Mouse (Mus musculus): ENCODE data around the gene Lrrc43. TPM values are rescaled to one million over a fixed set of nuclear protein-coding genes. Genes with fewer than 3 reads are reported as not detected.
"Not testable (repeated sequence)": the region's sequence is repeated elsewhere in the genome, so short reads cannot be mapped to it uniquely, and the experiment has no call there.

Lrrc43 gene
- polyA plus RNA-seq, 1 experiment from 2014 or later = 2.5 TPM

DNA sequence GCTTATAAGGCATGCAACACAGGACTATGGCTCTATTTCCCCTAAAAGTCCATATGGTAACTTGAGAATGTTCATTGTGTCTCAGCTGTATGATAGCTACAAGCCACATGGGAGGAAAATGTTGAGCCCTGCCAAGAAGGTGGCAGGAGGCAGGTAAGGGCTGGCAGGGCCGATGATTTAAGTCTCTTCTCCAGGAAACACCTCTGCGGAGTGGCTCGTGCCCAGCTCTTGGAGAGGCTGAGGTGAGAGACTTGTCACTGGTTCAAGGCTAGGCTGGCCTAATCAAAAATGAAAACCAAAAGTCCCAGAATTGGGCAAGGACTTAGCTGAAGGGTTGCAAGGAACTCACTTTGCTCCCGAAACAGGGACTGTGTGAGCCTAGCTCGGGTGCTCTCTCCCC is 21.1 kb downstream of the Lrrc43 start, which contains the start of gene B3gnt4:
B3gnt4 (plus strand) TSS at position 301 of the 400 bp plus-strand sequence.
- 0 out of 2 replicates have a peak, but pooled peaks cover 3% of the 10 kb centered on the region for H3K4me1 ChIP-seq (ENCODE audit: insufficient read depth, low read depth, low read length)
- H3K27me3 ChIP-seq (replicated peaks; ENCODE audit: insufficient read depth, low read length) = peaks cover 2% of the 10 kb centered on the region; the same call in 1 of the 2 replicates
- H3K9ac ChIP-seq (replicated peaks; ENCODE audit: low read depth) = no peak within 1 kb of the TSS
- TF ChIP-seq EP300 (IDR thresholded peaks at IDR 0.05) = no peak
- no peak for TF ChIP-seq CTCF (IDR thresholded peaks at IDR 0.05)
- no peak within 1 kb of the TSS for H3K4me3 ChIP-seq (ENCODE audit: low read depth, low read length)
- no peaks in the 10 kb centered on the region for H3K36me3 ChIP-seq (ENCODE audit: insufficient read depth, low read length)
- DNase-seq (ENCODE audit: low spot score) = no peak
- H3K9me3 ChIP-seq (ENCODE audit: low read length) = no peaks in the 10 kb centered on the region
- 85% methylated on average over 5 of the region's 5 CpGs for WGBS
- no peak within 1 kb of the TSS for H3K27ac ChIP-seq (ENCODE audit: low read length)
- no peak within 1 kb of the TSS for H3K4me2 ChIP-seq (replicated peaks; ENCODE audit: low read depth, low read length)
- ATAC-seq = no peak

DNA sequence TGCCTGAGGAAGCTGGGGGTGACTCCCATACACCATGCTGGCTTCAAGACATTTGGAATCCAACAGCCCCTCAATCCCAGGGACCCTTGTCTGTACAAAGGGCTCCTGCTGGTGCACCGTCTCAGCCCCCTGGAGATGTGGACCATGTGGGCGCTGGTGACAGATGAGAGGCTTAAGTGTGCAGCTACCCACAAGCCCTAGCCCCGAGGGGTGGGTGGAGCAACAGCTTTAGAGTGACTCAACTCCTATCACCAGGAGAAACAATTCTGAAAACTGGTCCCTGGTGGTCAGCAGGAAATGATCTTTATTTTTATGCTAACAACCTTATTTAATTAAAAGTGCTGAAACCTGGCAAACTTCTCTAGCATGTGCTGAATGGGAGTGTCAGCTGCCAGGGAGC is 22.3 kb downstream of the Lrrc43 start:
- not testable (repeated sequence) for H3K9me3 ChIP-seq (ENCODE audit: low read length); H3K27me3 ChIP-seq (replicated peaks; ENCODE audit: insufficient read depth, low read length); H3K9ac ChIP-seq (replicated peaks; ENCODE audit: low read depth); H3K4me1 ChIP-seq (ENCODE audit: insufficient read depth, low read depth, low read length); H3K27ac ChIP-seq (ENCODE audit: low read length); H3K4me2 ChIP-seq (replicated peaks; ENCODE audit: low read depth, low read length); ATAC-seq; H3K4me3 ChIP-seq (ENCODE audit: low read depth, low read length); DNase-seq (ENCODE audit: low spot score)
- WGBS = 85% methylated on average over 3 of the region's 3 CpGs
- H3K36me3 ChIP-seq (ENCODE audit: insufficient read depth, low read length) = 0 out of 2 replicates have a peak, but pooled peaks cover 11% of the 10 kb centered on the region

DNA sequence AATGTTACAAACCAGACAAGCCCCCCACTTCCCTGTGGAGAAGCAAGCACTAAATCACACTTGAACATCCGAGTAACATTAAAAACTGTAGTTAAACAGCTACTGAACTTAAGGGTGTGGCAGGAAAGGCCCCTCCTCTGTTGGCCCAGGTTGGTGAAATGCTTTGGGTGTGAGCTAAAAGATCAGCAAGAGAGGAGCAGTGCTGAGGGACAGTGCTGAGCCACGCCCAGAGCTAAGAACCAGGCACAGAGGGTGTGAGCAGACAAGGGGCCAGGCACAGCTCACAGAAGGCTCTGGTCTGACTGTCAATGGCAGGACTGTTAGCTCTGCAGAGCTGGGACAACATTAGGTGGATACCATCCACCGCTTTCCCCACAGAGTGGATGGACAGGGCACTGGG is 23.0 kb downstream of the Lrrc43 start:
- ATAC-seq = no peak
- 65% methylated on average over 3 of the region's 3 CpGs for WGBS
- 0 out of 2 replicates have a peak, but pooled peaks cover 17% of the 10 kb centered on the region for H3K36me3 ChIP-seq (ENCODE audit: insufficient read depth, low read length)

DNA sequence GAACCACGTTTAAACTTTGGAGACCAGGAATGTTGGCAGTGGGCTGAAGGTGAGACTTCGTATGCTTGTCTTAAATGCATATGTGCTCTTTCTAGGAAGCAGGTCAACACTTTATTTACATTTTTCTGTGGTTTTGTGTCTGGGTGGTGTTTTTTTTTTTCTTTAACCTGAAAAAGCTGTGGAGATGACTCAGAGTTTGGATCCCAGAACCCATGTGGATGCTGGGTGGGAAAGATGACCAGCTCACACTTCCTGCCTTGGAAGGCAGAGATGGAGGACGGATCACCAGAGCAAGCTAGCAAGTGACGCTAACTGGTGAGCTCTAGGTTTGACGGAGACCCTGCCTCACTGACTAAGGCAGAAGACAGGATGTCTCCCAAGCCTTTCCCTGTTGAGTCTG is 25.8 kb downstream of the Lrrc43 start:
- no peaks in the 10 kb centered on the region for H3K9me3 ChIP-seq (ENCODE audit: low read length)
- no peak overlapping the region for H3K4me2 ChIP-seq (replicated peaks; ENCODE audit: low read depth, low read length)
- DNase-seq (ENCODE audit: low spot score) = no peak
- no peak overlapping the region for H3K4me3 ChIP-seq (ENCODE audit: low read depth, low read length)
- ATAC-seq = no peak
- H3K4me1 ChIP-seq (ENCODE audit: insufficient read depth, low read depth, low read length) = no peaks in the 10 kb centered on the region
- TF ChIP-seq CTCF (IDR thresholded peaks at IDR 0.05) (no peak), EP300 (IDR thresholded peaks at IDR 0.05) (no peak)
- no peak overlapping the region for H3K9ac ChIP-seq (replicated peaks; ENCODE audit: low read depth)
- WGBS = 84% methylated on average over 5 of the region's 5 CpGs
- no peaks in the 10 kb centered on the region for H3K27me3 ChIP-seq (replicated peaks; ENCODE audit: insufficient read depth, low read length)
- H3K27ac ChIP-seq (ENCODE audit: low read length) = no peak overlapping the region
- H3K36me3 ChIP-seq (ENCODE audit: insufficient read depth, low read length) = peaks cover 26% of the 10 kb centered on the region; the same call in 1 of the 2 replicates

More for the DNA sequence above, 23.0 kb downstream of the Lrrc43 start:
- TF ChIP-seq CTCF (IDR thresholded peaks at IDR 0.05) (no peak), EP300 (IDR thresholded peaks at IDR 0.05) (no peak)
- no peak overlapping the region for H3K9ac ChIP-seq (replicated peaks; ENCODE audit: low read depth)
- no peaks in the 10 kb centered on the region for H3K9me3 ChIP-seq (ENCODE audit: low read length)
- no peak overlapping the region for H3K4me3 ChIP-seq (ENCODE audit: low read depth, low read length)
- H3K4me1 ChIP-seq (ENCODE audit: insufficient read depth, low read depth, low read length) = 0 out of 2 replicates have a peak, but pooled peaks cover 3% of the 10 kb centered on the region
- peaks cover 2% of the 10 kb centered on the region; the same call in 1 of the 2 replicates for H3K27me3 ChIP-seq (replicated peaks; ENCODE audit: insufficient read depth, low read length)
- H3K4me2 ChIP-seq (replicated peaks; ENCODE audit: low read depth, low read length) = no peak overlapping the region
- DNase-seq (ENCODE audit: low spot score) = no peak
- no peak overlapping the region for H3K27ac ChIP-seq (ENCODE audit: low read length)

DNA sequence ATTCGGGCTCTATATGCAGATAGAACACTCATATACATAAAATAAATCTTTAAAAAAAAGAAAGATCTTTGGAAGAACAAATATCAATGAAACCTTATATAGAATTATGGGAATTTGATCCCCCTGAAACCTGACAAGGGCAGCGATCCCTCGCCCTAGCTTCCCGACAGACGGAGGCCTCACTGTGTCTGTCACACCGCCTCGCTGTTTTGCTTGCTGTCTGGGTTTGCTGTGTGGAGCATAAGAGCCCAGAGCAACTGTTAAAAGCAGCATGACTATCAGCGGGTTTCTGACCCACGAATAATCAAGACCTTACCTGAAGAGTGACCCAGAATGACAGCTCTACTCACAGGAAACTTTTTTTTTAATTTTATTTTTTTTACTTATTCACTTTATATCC is 31.6 kb downstream of the Lrrc43 start:
- peaks cover 23% of the 10 kb centered on the region; the same call in 1 of the 2 replicates for H3K36me3 ChIP-seq (ENCODE audit: insufficient read depth, low read length)
- H3K27me3 ChIP-seq (replicated peaks; ENCODE audit: insufficient read depth, low read length) = no peaks in the 10 kb centered on the region
- H3K4me1 ChIP-seq (ENCODE audit: insufficient read depth, low read depth, low read length) = peaks cover 9% of the 10 kb centered on the region; the same call in 1 of the 2 replicates
- 87% methylated on average over 9 of the region's 9 CpGs for WGBS
- TF ChIP-seq CTCF (IDR thresholded peaks at IDR 0.05) = no peak
- no peak for TF ChIP-seq EP300 (IDR thresholded peaks at IDR 0.05)
- no peak for DNase-seq (ENCODE audit: low spot score)
- ATAC-seq = no peak
- H3K9ac ChIP-seq (replicated peaks; ENCODE audit: low read depth) = no peak overlapping the region
- no peak overlapping the region for H3K27ac ChIP-seq (ENCODE audit: low read length)
- H3K4me3 ChIP-seq (ENCODE audit: low read depth, low read length) = no peak overlapping the region
- no peaks in the 10 kb centered on the region for H3K9me3 ChIP-seq (ENCODE audit: low read length)
- no peak overlapping the region for H3K4me2 ChIP-seq (replicated peaks; ENCODE audit: low read depth, low read length)

DNA sequence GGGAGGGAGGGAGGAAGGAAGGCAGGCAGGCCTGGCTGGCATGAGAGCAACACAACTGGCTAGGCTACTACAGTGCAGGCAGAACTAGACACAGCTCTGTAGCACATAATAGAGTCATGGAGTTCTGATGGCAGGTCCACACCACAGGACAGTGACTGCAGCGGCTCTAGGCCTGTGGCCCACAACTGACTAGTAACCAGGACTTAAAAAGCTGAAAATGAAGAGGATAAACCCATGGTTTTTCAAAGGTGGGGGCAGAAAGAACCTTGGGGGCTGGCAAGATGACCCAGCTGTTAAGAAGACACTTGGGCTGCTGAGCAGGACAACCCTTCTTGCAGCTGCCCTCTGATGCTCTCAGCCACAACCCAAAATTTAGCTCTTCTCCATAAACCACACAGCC is 32.5 kb downstream of the Lrrc43 start:
- TF ChIP-seq CTCF (IDR thresholded peaks at IDR 0.05) (no peak), EP300 (IDR thresholded peaks at IDR 0.05) (no peak)
- ATAC-seq = no peak

More for the DNA sequence above, 32.5 kb downstream of the Lrrc43 start:
- Histone ChIP-seq H3K9me3 (ENCODE audit: low read length) (no peaks in the 10 kb centered on the region), H3K4me1 (ENCODE audit: insufficient read depth, low read depth, low read length) (peaks cover 9% of the 10 kb centered on the region; the same call in 1 of the 2 replicates), H3K36me3 (ENCODE audit: insufficient read depth, low read length) (peaks cover 14% of the 10 kb centered on the region; the same call in 1 of the 2 replicates), H3K27me3 (replicated peaks; ENCODE audit: insufficient read depth, low read length) (no peaks in the 10 kb centered on the region), H3K9ac (replicated peaks; ENCODE audit: low read depth) (no peak overlapping the region), H3K27ac (ENCODE audit: low read length) (no peak overlapping the region), H3K4me3 (ENCODE audit: low read depth, low read length) (no peak overlapping the region), H3K4me2 (replicated peaks; ENCODE audit: low read depth, low read length) (no peak overlapping the region)
- 95% methylated on average over 1 of the region's 1 CpGs for WGBS
- no peak for DNase-seq (ENCODE audit: low spot score)

Data from lung, postnatal 0 days (tissue).